Mouse (Mus musculus) CH12.LX (cell line): Measurements from ENCODE around the gene Sipa1l2. TPM values are rescaled to one million over a fixed set of nuclear protein-coding genes. Genes with fewer than 3 reads are reported as not detected.

Experiments used
- DNase-seq: peaks from one replicate; pipeline ENCODE4 v3.0.0-alpha.2; 2013; ENCODE audit errors: extremely low read depth
- H3K27ac ChIP-seq: 2 replicates; pipeline ENCODE4 v1.5.1; 2012; ENCODE audit warnings: low read depth, mild to moderate bottlenecking, control low read depth, moderate library complexity; ENCODE audit not compliant: insufficient read depth
- H3K27me3 ChIP-seq: replicated peaks from 2 replicates; pipeline ENCODE3; 2012; ENCODE audit warnings: inconsistent platforms
- H3K36me3 ChIP-seq, 2 experiments: replicated peaks in 1 of 2; 2 replicates each; pipeline versions ENCODE3 to v1.6.1; 2012; ENCODE audit warnings: inconsistent platforms in 1 of 2, low read length in 1 of 2, mild to moderate bottlenecking in 1 of 2, mixed read lengths in 1 of 2, moderate library complexity in 1 of 2; ENCODE audit not compliant: control insufficient read depth in 1 of 2, insufficient read depth in 1 of 2
- H3K4me1 ChIP-seq, 2 experiments: 2 replicates each; pipeline ENCODE4 v1.6.1; 2012; ENCODE audit warnings: inconsistent platforms in 1 of 2, moderate library complexity in 1 of 2; ENCODE audit not compliant: insufficient read depth in 2 of 2, control insufficient read depth in 1 of 2
- H3K4me2 ChIP-seq: 2 replicates; pipeline ENCODE4 v1.6.1; 2012; ENCODE audit warnings: low read depth, mild to moderate bottlenecking, control low read depth; ENCODE audit not compliant: poor library complexity, insufficient read depth, severe bottlenecking
- H3K4me3 ChIP-seq, 3 experiments: fragments of 150-350 bp in 1 of 3; sonication (generic) in 1 of 3; replicated peaks in 1 of 3; 2 replicates each; pipeline versions ENCODE3 to v1.5.1; 2011 to 2012; ENCODE audit warnings: low read depth in 2 of 3, low read length in 2 of 3, mild to moderate bottlenecking in 2 of 3, moderate library complexity in 2 of 3, control low read depth in 1 of 3, improper control_type of control experiment in 1 of 3, inconsistent platforms in 1 of 3, mixed read lengths in 1 of 3; ENCODE audit not compliant: poor library complexity in 1 of 3
- H3K79me2 ChIP-seq: replicated peaks from 2 replicates; pipeline ENCODE4 v1.6.1; 2012; ENCODE audit warnings: mild to moderate bottlenecking, moderate library complexity; ENCODE audit not compliant: control insufficient read depth, poor library complexity, insufficient read depth, severe bottlenecking; ENCODE audit errors: extremely low read depth
- H3K9ac ChIP-seq: 2 replicates; pipeline ENCODE4 v1.6.1; 2012; ENCODE audit warnings: low read depth, mild to moderate bottlenecking, control low read depth, moderate library complexity; ENCODE audit not compliant: insufficient read depth
- H3K9me3 ChIP-seq: replicated peaks from 2 replicates; pipeline ENCODE3; 2012; ENCODE audit warnings: low read length, inconsistent platforms, mixed read lengths
- E2F4 ChIP-seq: IDR thresholded peaks from 2 replicates; pipeline ENCODE4 v1.6.1; 2011; ENCODE audit warnings: low read depth, low read length, improper control_type of control experiment; ENCODE audit not compliant: insufficient replicate concordance
- GABPA ChIP-seq: IDR thresholded peaks from 2 replicates; pipeline ENCODE4 v1.6.1; 2012; ENCODE audit warnings: low read depth, low read length, improper control_type of control experiment, inconsistent platforms; ENCODE audit not compliant: insufficient replicate concordance
- HCFC1 ChIP-seq: IDR thresholded peaks from 2 replicates; pipeline ENCODE4 v1.6.1; 2012; ENCODE audit warnings: low read depth, mild to moderate bottlenecking, inconsistent platforms, low read length, improper control_type of control experiment
- IRF4 ChIP-seq: IDR thresholded peaks from 2 replicates; pipeline ENCODE4 v1.6.1; 2014; ENCODE audit warnings: low read depth, mild to moderate bottlenecking, inconsistent platforms, low read length, improper control_type of control experiment
- JUN ChIP-seq: IDR thresholded peaks from 2 replicates; pipeline ENCODE4 v1.6.1; 2011; ENCODE audit warnings: low read depth, mild to moderate bottlenecking, low read length, improper control_type of control experiment, moderate library complexity; ENCODE audit not compliant: insufficient read depth
- MAX ChIP-seq: IDR thresholded peaks from 2 replicates; pipeline ENCODE4 v1.6.1; 2011; ENCODE audit warnings: low read length, improper control_type of control experiment
- MEF2A ChIP-seq: IDR thresholded peaks from 2 replicates; pipeline ENCODE4 v1.6.1; 2014; ENCODE audit warnings: low read depth, mild to moderate bottlenecking, inconsistent platforms, low read length, improper control_type of control experiment, borderline replicate concordance
- MXI1 ChIP-seq: IDR thresholded peaks from 2 replicates; pipeline ENCODE4 v1.6.1; 2011; ENCODE audit warnings: mild to moderate bottlenecking, low read depth, low read length, improper control_type of control experiment
- NELFE ChIP-seq: IDR thresholded peaks from 2 replicates; pipeline ENCODE4 v1.6.1; 2011; ENCODE audit warnings: low read depth, low read length, improper control_type of control experiment
- PAX5 ChIP-seq: IDR thresholded peaks from 2 replicates; pipeline ENCODE4 v1.6.1; 2012; ENCODE audit warnings: low read length, inconsistent platforms, mixed read lengths
- POLR2AphosphoS2 ChIP-seq: IDR thresholded peaks from 2 replicates; pipeline ENCODE4 v1.6.1; 2011; ENCODE audit warnings: low read depth, low read length, improper control_type of control experiment
- SIN3A ChIP-seq: IDR thresholded peaks from 2 replicates; pipeline ENCODE4 v1.6.1; 2012; ENCODE audit warnings: low read length, improper control_type of control experiment, inconsistent platforms
- SMC3 ChIP-seq: IDR thresholded peaks from 2 replicates; pipeline ENCODE4 v1.6.1; 2011; ENCODE audit warnings: low read depth, low read length, improper control_type of control experiment
- TBP ChIP-seq: conservative IDR thresholded peaks from 2 replicates; pipeline ENCODE4 v1.6.1; 2011; ENCODE audit warnings: low read depth, low read length, improper control_type of control experiment
- TCF12 ChIP-seq: IDR thresholded peaks from 2 replicates; pipeline ENCODE4 v1.6.1; 2014; ENCODE audit warnings: low read depth, mild to moderate bottlenecking, inconsistent platforms, low read length, improper control_type of control experiment
- UBTF ChIP-seq: IDR thresholded peaks from 2 replicates; pipeline ENCODE4 v1.6.1; 2012; ENCODE audit warnings: low read depth, mild to moderate bottlenecking, inconsistent platforms, low read length, improper control_type of control experiment, moderate library complexity
- USF1 ChIP-seq: IDR thresholded peaks from 2 replicates; pipeline ENCODE4 v1.6.1; 2014; ENCODE audit warnings: low read depth, mild to moderate bottlenecking, inconsistent platforms, low read length, improper control_type of control experiment
- ZC3H11A ChIP-seq: IDR thresholded peaks from 2 replicates; pipeline ENCODE4 v1.6.1; 2012; ENCODE audit warnings: low read depth, mild to moderate bottlenecking, inconsistent platforms, low read length, improper control_type of control experiment
- ZMIZ1 ChIP-seq: IDR thresholded peaks from 2 replicates; pipeline ENCODE4 v1.6.1; 2012; ENCODE audit warnings: low read depth, mild to moderate bottlenecking, inconsistent platforms, low read length, improper control_type of control experiment
- ZNF384 ChIP-seq: IDR thresholded peaks from 2 replicates; pipeline ENCODE4 v1.6.1; 2012; ENCODE audit warnings: low read depth, low read length, improper control_type of control experiment, inconsistent platforms
- dilution Hi-C: fragments of 300-500 bp; cut with MboI; formaldehyde crosslinking; loops from 2 replicates; pipeline ENCODE4 v1.14.3; 2020; ENCODE audit warnings: low sequenced_read_pairs; ENCODE audit not compliant: extremely low pct_unique_long_range_greater_than_20kb, extremely low pct_ligation_motif_present
- in situ Hi-C: fragments of 300-500 bp; cut with MboI; formaldehyde crosslinking; loops from 3 replicates; pipeline ENCODE4 v1.14.3; 2019; ENCODE audit warnings: low sequenced_read_pairs, low pct_ligation_motif_present, low pct_unique_long_range_greater_than_20kb, mixed read lengths
- polyA plus RNA-seq: library from polyadenylated mRNA; unstranded; fragments of >175 nt; gene quantifications from 2 replicates; pipeline ENCODE4 v1.2.1, GENCODE M21; 2012; ENCODE audit warnings: low read depth; ENCODE audit not compliant: insufficient read length
- total RNA-seq, 2 experiments: library from RNA; depleted of rRNA; stranded (reverse); fragments of 300-350 nt in 1 of 2; fragments of >200 nt in 1 of 2; gene quantifications; 2 replicates each; pipeline ENCODE4 v1.2.3; 2012 to 2014

Gene Sipa1l2
- total and polyA plus RNA-seq, 3 experiments = 2.0 to 5.6 (median 2.7) TPM

GRCm38 (mm10) chr8:125532953-125533352, 36.7 kb downstream of the Sipa1l2 start:
- H3K9me3 ChIP-seq = peaks cover 4% of the 10 kb centered on the region
- H3K4me2 ChIP-seq = no peak overlapping the region
- H3K27ac ChIP-seq = no peak overlapping the region
- in situ Hi-C loops = no loop called here
- H3K4me1 ChIP-seq = peaks cover 5 to 50% of the 10 kb centered on the region in 2 experiments
- no peak overlapping the region for H3K4me3 ChIP-seq
- TF ChIP-seq MXI1 (no peak), PAX5 (no peak), MEF2A (no peak), ZC3H11A (no peak), MAX (no peak), ZNF384 (no peak), POLR2AphosphoS2 (no peak), UBTF (no peak), E2F4 (no peak), GABPA (no peak)
- TF ChIP-seq, all 38 proteins: peak for 0
- H3K27me3 ChIP-seq = no peaks in the 10 kb centered on the region
- H3K36me3 ChIP-seq = peaks cover 9 to 17% of the 10 kb centered on the region in 2 experiments
- dilution Hi-C loops = no loop called here
- H3K9ac ChIP-seq = no peak overlapping the region
- DNase-seq = no peak
- H3K79me2 ChIP-seq = no peaks in the 10 kb centered on the region

- Histone ChIP-seq H3K36me3 (peaks cover 3 to 11% of the 10 kb centered on the region in 2 experiments), H3K27me3 (no peaks in the 10 kb centered on the region), H3K27ac (no peak overlapping the region), H3K9ac (no peak overlapping the region), H3K79me2 (no peaks in the 10 kb centered on the region), H3K4me2 (no peak overlapping the region), H3K4me3 (no peak overlapping the region), H3K4me1 (peaks cover 5 to 57% of the 10 kb centered on the region in 2 experiments), H3K9me3 (peaks cover 4% of the 10 kb centered on the region)
- TF ChIP-seq TCF12 = no peak
- no peak for TF ChIP-seq USF1
- no peak for TF ChIP-seq ZMIZ1
- no peak for TF ChIP-seq MXI1
- TF ChIP-seq SMC3 = no peak
- TF ChIP-seq HCFC1 = no peak
- no peak for TF ChIP-seq TBP
- no peak for TF ChIP-seq IRF4
- no peak for TF ChIP-seq MEF2A
- no peak for TF ChIP-seq NELFE
- TF ChIP-seq JUN = no peak
- TF ChIP-seq SIN3A = no peak
- DNase-seq = no peak
- dilution Hi-C loops (no loop called here), in situ Hi-C loops (no loop called here)
Measured at GRCm38 (mm10) chr8:125532177-125532576, 37.4 kb downstream of the Sipa1l2 start.
